Mouse (Mus musculus): ENCODE results near the gene Acaa1b. TPM values are rescaled to one million over a fixed set of nuclear protein-coding genes. Genes with fewer than 3 reads are reported as not detected.
A peak's percentile ranks its signal among the peaks of the same experiment; 100 is the strongest.

Acaa1b gene
- polyA plus RNA-seq, 1 experiment, result 1.4 TPM

GRCm38 (mm10) chr9:119165548-119165947 lies 8.7 kb upstream of the Acaa1b start:
- no peak for TF ChIP-seq POLR2A (IDR thresholded peaks at IDR 0.05; ENCODE audit: borderline replicate concordance, extremely low read depth, insufficient read depth, insufficient read length, poor library complexity, severe bottlenecking)
- TF ChIP-seq CTCF (IDR thresholded peaks at IDR 0.05; ENCODE audit: borderline replicate concordance, extremely low read depth, insufficient read depth, insufficient read length), result no peak
- DNase-seq (ENCODE audit: low read depth), result no peak

- DNase-seq (ENCODE audit: low read depth), result no peak
- TF ChIP-seq CTCF (IDR thresholded peaks at IDR 0.05; ENCODE audit: borderline replicate concordance, extremely low read depth, insufficient read depth, insufficient read length) (no peak), POLR2A (IDR thresholded peaks at IDR 0.05; ENCODE audit: borderline replicate concordance, extremely low read depth, insufficient read depth, insufficient read length, poor library complexity, severe bottlenecking) (no peak)
These were observed 7.8 kb upstream of the Acaa1b start for GRCm38 (mm10) chr9:119164743-119165142.

- DNase-seq (ENCODE audit: low read depth), result no peak
- no peak for TF ChIP-seq POLR2A (IDR thresholded peaks at IDR 0.05; ENCODE audit: borderline replicate concordance, extremely low read depth, insufficient read depth, insufficient read length, poor library complexity, severe bottlenecking)
- no peak for TF ChIP-seq CTCF (IDR thresholded peaks at IDR 0.05; ENCODE audit: borderline replicate concordance, extremely low read depth, insufficient read depth, insufficient read length)
These were observed 3.8 kb upstream of the Acaa1b start for GRCm38 (mm10) chr9:119160689-119161088.

- DNase-seq (ENCODE audit: low read depth), result no peak
- TF ChIP-seq CTCF (IDR thresholded peaks at IDR 0.05; ENCODE audit: borderline replicate concordance, extremely low read depth, insufficient read depth, insufficient read length), result no peak
- no peak for TF ChIP-seq POLR2A (IDR thresholded peaks at IDR 0.05; ENCODE audit: borderline replicate concordance, extremely low read depth, insufficient read depth, insufficient read length, poor library complexity, severe bottlenecking)
These were observed 2.0 kb upstream of the Acaa1b start, which contains the start of gene Gm47289 for GRCm38 (mm10) chr9:119158861-119159260. TSS of gene Gm47289 (plus strand) at chr9:119159161.

GRCm38 (mm10) chr9:119155826-119156225 lies 1.1 kb downstream of the Acaa1b start:
- DNase-seq (ENCODE audit: low read depth), result peak; percentile 29
- no peak for TF ChIP-seq CTCF (IDR thresholded peaks at IDR 0.05; ENCODE audit: borderline replicate concordance, extremely low read depth, insufficient read depth, insufficient read length)
- TF ChIP-seq POLR2A (IDR thresholded peaks at IDR 0.05; ENCODE audit: borderline replicate concordance, extremely low read depth, insufficient read depth, insufficient read length, poor library complexity, severe bottlenecking), result no peak

- DNase-seq (ENCODE audit: low read depth), result no peak
- no peak for TF ChIP-seq POLR2A (IDR thresholded peaks at IDR 0.05; ENCODE audit: borderline replicate concordance, extremely low read depth, insufficient read depth, insufficient read length, poor library complexity, severe bottlenecking)
- no peak for TF ChIP-seq CTCF (IDR thresholded peaks at IDR 0.05; ENCODE audit: borderline replicate concordance, extremely low read depth, insufficient read depth, insufficient read length)
These were observed 1.5 kb downstream of the Acaa1b start for GRCm38 (mm10) chr9:119155416-119155815.

GRCm38 (mm10) chr9:119151751-119152150 lies 5.1 kb downstream of the Acaa1b start:
- TF ChIP-seq CTCF (IDR thresholded peaks at IDR 0.05; ENCODE audit: borderline replicate concordance, extremely low read depth, insufficient read depth, insufficient read length) (no peak), POLR2A (IDR thresholded peaks at IDR 0.05; ENCODE audit: borderline replicate concordance, extremely low read depth, insufficient read depth, insufficient read length, poor library complexity, severe bottlenecking) (no peak)
- DNase-seq (ENCODE audit: low read depth), result no peak

GRCm38 (mm10) chr9:119149601-119150000 lies 7.3 kb downstream of the Acaa1b start:
- peak; percentile 35 for DNase-seq (ENCODE audit: low read depth)
- TF ChIP-seq CTCF (IDR thresholded peaks at IDR 0.05; ENCODE audit: borderline replicate concordance, extremely low read depth, insufficient read depth, insufficient read length) (no peak), POLR2A (IDR thresholded peaks at IDR 0.05; ENCODE audit: borderline replicate concordance, extremely low read depth, insufficient read depth, insufficient read length, poor library complexity, severe bottlenecking) (no peak)

- TF ChIP-seq CTCF (IDR thresholded peaks at IDR 0.05; ENCODE audit: borderline replicate concordance, extremely low read depth, insufficient read depth, insufficient read length) (no peak), POLR2A (IDR thresholded peaks at IDR 0.05; ENCODE audit: borderline replicate concordance, extremely low read depth, insufficient read depth, insufficient read length, poor library complexity, severe bottlenecking) (no peak)
- DNase-seq (ENCODE audit: low read depth), result peak; percentile 13
These were observed 10.7 kb downstream of the Acaa1b start for GRCm38 (mm10) chr9:119146098-119146770.

GRCm38 (mm10) chr9:119145638-119146037 lies 11.3 kb downstream of the Acaa1b start:
- TF ChIP-seq CTCF (IDR thresholded peaks at IDR 0.05; ENCODE audit: borderline replicate concordance, extremely low read depth, insufficient read depth, insufficient read length) (no peak), POLR2A (IDR thresholded peaks at IDR 0.05; ENCODE audit: borderline replicate concordance, extremely low read depth, insufficient read depth, insufficient read length, poor library complexity, severe bottlenecking) (no peak)
- no peak for DNase-seq (ENCODE audit: low read depth)

GRCm38 (mm10) chr9:119145137-119145536 lies 11.8 kb downstream of the Acaa1b start:
- TF ChIP-seq CTCF (IDR thresholded peaks at IDR 0.05; ENCODE audit: borderline replicate concordance, extremely low read depth, insufficient read depth, insufficient read length), result no peak
- no peak for TF ChIP-seq POLR2A (IDR thresholded peaks at IDR 0.05; ENCODE audit: borderline replicate concordance, extremely low read depth, insufficient read depth, insufficient read length, poor library complexity, severe bottlenecking)
- DNase-seq (ENCODE audit: low read depth), result no peak

GRCm38 (mm10) chr9:119144696-119145095 lies 12.2 kb downstream of the Acaa1b start:
- peak; percentile 53 for DNase-seq (ENCODE audit: low read depth)
- TF ChIP-seq POLR2A (IDR thresholded peaks at IDR 0.05; ENCODE audit: borderline replicate concordance, extremely low read depth, insufficient read depth, insufficient read length, poor library complexity, severe bottlenecking), result no peak
